Mouse (Mus musculus) MEL-GATA-1-ER (cell line): ENCODE results near the gene Tapt1.

Source experiments
- DNase-seq: peaks from one replicate; pipeline ENCODE4 v3.0.0-alpha.2; 2012; ENCODE audit warnings: low read depth; ENCODE audit errors: extremely low read depth

Gene Tapt1

GRCm38 (mm10) chr5:44234606-44235005 lies 8.2 kb upstream of the Tapt1 start:
- DNase-seq, result no peak

- DNase-seq, result no peak
Observed at GRCm38 (mm10) chr5:44233933-44234332, 7.5 kb upstream of the Tapt1 start.

GRCm38 (mm10) chr5:44228756-44229155 lies 2.3 kb upstream of the Tapt1 start:
- DNase-seq, result no peak

GRCm38 (mm10) chr5:44228323-44228722 lies 1.9 kb upstream of the Tapt1 start:
- no peak for DNase-seq

- DNase-seq, result no peak
Observed at GRCm38 (mm10) chr5:44227462-44227840, 1.0 kb upstream of the Tapt1 start.

- no peak for DNase-seq
Observed at GRCm38 (mm10) chr5:44225911-44226520, 410 bp downstream of the Tapt1 start.

- DNase-seq, result no peak
Observed at GRCm38 (mm10) chr5:44224916-44225600, 1.4 kb downstream of the Tapt1 start.

GRCm38 (mm10) chr5:44224251-44224650 lies 2.2 kb downstream of the Tapt1 start:
- DNase-seq, result peak; percentile 65

- DNase-seq, result no peak
Observed at GRCm38 (mm10) chr5:44223341-44223881, 3.0 kb downstream of the Tapt1 start.

GRCm38 (mm10) chr5:44220430-44220829 lies 6.0 kb downstream of the Tapt1 start:
- DNase-seq, result no peak

GRCm38 (mm10) chr5:44219871-44220270 lies 6.6 kb downstream of the Tapt1 start:
- DNase-seq, result no peak

- no peak for DNase-seq
Observed at GRCm38 (mm10) chr5:44218483-44218882, 7.9 kb downstream of the Tapt1 start.

- DNase-seq, result no peak
Observed at GRCm38 (mm10) chr5:44217685-44218041, 8.8 kb downstream of the Tapt1 start.

GRCm38 (mm10) chr5:44217041-44217684 lies 9.3 kb downstream of the Tapt1 start:
- DNase-seq, result no peak

GRCm38 (mm10) chr5:44215118-44215517 lies 11.3 kb downstream of the Tapt1 start:
- DNase-seq, result no peak

GRCm38 (mm10) chr5:44214025-44214424 lies 12.4 kb downstream of the Tapt1 start:
- no peak for DNase-seq

GRCm38 (mm10) chr5:44213391-44213790 lies 13.0 kb downstream of the Tapt1 start:
- DNase-seq, result no peak

GRCm38 (mm10) chr5:44211818-44212465 lies 14.5 kb downstream of the Tapt1 start:
- no peak for DNase-seq

GRCm38 (mm10) chr5:44207286-44207685 lies 19.1 kb downstream of the Tapt1 start:
- no peak for DNase-seq

GRCm38 (mm10) chr5:44206651-44207050 lies 19.8 kb downstream of the Tapt1 start:
- DNase-seq, result no peak

GRCm38 (mm10) chr5:44203410-44203809 lies 23.0 kb downstream of the Tapt1 start:
- no peak for DNase-seq

GRCm38 (mm10) chr5:44201665-44202064 lies 24.8 kb downstream of the Tapt1 start:
- DNase-seq, result no peak
